Mouse (Mus musculus): ENCODE results near the gene Trir. TPM values are rescaled to one million over a fixed set of nuclear protein-coding genes. Genes with fewer than 3 reads are reported as not detected.

The Trir gene
- polyA plus RNA-seq, 1 experiment, result 321 TPM

- no peak overlapping the region for H3K4me3 ChIP-seq (ENCODE audit: insufficient read depth, poor library complexity, severe bottlenecking)
- no peak for TF ChIP-seq MAX (IDR thresholded peaks at IDR 0.05)
- peaks cover 24% of the 10 kb centered on the region for H3K79me3 ChIP-seq (ENCODE audit: low read depth)
- H3ac ChIP-seq (ENCODE audit: control insufficient read depth, insufficient read length, low read depth), result no peak overlapping the region
- H3K36me3 ChIP-seq (ENCODE audit: control insufficient read depth, insufficient read depth), result peaks cover 31% of the 10 kb centered on the region
- peaks cover 41% of the 10 kb centered on the region for H3K79me2 ChIP-seq (ENCODE audit: control insufficient read depth, insufficient read depth)
- no peaks in the 10 kb centered on the region for H3K27me3 ChIP-seq (ENCODE audit: control insufficient read depth, insufficient read depth, insufficient read length)
Measured at GRCm38 (mm10) chr8:85021514-85022055, 5.0 kb upstream of the Trir start.

DNA sequence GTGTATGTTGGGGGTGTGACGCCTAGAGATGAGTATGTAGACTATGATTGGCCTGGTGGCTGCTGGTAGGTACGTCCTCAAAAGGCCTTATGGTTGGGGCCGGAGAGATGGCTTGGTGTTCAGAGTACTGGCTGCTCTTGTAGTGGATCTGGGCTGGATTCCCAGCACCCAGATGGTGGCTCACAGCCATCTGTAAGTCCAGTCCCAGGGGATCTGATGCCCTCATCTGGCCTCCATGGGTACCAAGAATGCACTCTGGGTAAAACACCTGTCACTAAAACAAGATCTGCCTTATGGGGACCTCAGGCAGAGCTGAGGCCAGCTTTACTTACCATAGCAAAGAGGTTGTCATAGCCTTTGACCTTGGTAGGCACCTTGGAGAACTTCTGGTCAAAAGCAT is 2.8 kb upstream of the Trir start:
- Histone ChIP-seq H3ac (ENCODE audit: control insufficient read depth, insufficient read length, low read depth) (peak overlapping the region; percentile 9), H3K79me3 (ENCODE audit: low read depth) (peaks cover 45% of the 10 kb centered on the region), H3K79me2 (ENCODE audit: control insufficient read depth, insufficient read depth) (peaks cover 63% of the 10 kb centered on the region), H3K27me3 (ENCODE audit: control insufficient read depth, insufficient read depth, insufficient read length) (no peaks in the 10 kb centered on the region), H3K36me3 (ENCODE audit: control insufficient read depth, insufficient read depth) (peaks cover 25% of the 10 kb centered on the region), H3K4me3 (ENCODE audit: insufficient read depth, poor library complexity, severe bottlenecking) (no peak overlapping the region)
- TF ChIP-seq FOSL1 (IDR thresholded peaks at IDR 0.05; ENCODE audit: insufficient read depth, low read length, poor library complexity, severe bottlenecking), result no peak
- no peak for TF ChIP-seq MYOD1 (IDR thresholded peaks at IDR 0.05; ENCODE audit: control insufficient read depth, insufficient read length, low read depth)
- TF ChIP-seq USF1 (IDR thresholded peaks at IDR 0.05; ENCODE audit: low read depth), result no peak
- no peak for TF ChIP-seq MAX (IDR thresholded peaks at IDR 0.05)
- no peak for TF ChIP-seq CTCF (IDR thresholded peaks at IDR 0.05; ENCODE audit: control insufficient read depth, insufficient read depth, insufficient read length)
- no peak for TF ChIP-seq MYOG (IDR thresholded peaks at IDR 0.05; ENCODE audit: control insufficient read depth, extremely low read depth, insufficient read length)
- TF ChIP-seq CEBPB (IDR thresholded peaks at IDR 0.05; ENCODE audit: low read depth), result no peak

- TF ChIP-seq CEBPB (IDR thresholded peaks at IDR 0.05; ENCODE audit: low read depth) (no peak), CTCF (IDR thresholded peaks at IDR 0.05; ENCODE audit: control insufficient read depth, insufficient read depth, insufficient read length) (no peak), USF1 (IDR thresholded peaks at IDR 0.05; ENCODE audit: low read depth) (peak; percentile 89), FOSL1 (IDR thresholded peaks at IDR 0.05; ENCODE audit: insufficient read depth, low read length, poor library complexity, severe bottlenecking) (no peak), MYOD1 (IDR thresholded peaks at IDR 0.05; ENCODE audit: control insufficient read depth, insufficient read length, low read depth) (no peak), MAX (IDR thresholded peaks at IDR 0.05) (no peak), MYOG (IDR thresholded peaks at IDR 0.05; ENCODE audit: control insufficient read depth, extremely low read depth, insufficient read length) (no peak)
- Histone ChIP-seq H3K79me3 (ENCODE audit: low read depth) (peaks cover 59% of the 10 kb centered on the region), H3K4me3 (ENCODE audit: insufficient read depth, poor library complexity, severe bottlenecking) (peak within 1 kb of the TSS; percentile 92), H3K36me3 (ENCODE audit: control insufficient read depth, insufficient read depth) (peaks cover 34% of the 10 kb centered on the region), H3ac (ENCODE audit: control insufficient read depth, insufficient read length, low read depth) (peak within 1 kb of the TSS; percentile 94), H3K27me3 (ENCODE audit: control insufficient read depth, insufficient read depth, insufficient read length) (no peaks in the 10 kb centered on the region), H3K79me2 (ENCODE audit: control insufficient read depth, insufficient read depth) (peaks cover 77% of the 10 kb centered on the region)
Measured at GRCm38 (mm10) chr8:85025098-85025932, 1.3 kb upstream of the Trir start, which contains the start of gene Asna1. TSS of gene Asna1 (minus strand) at chr8:85025281.

DNA sequence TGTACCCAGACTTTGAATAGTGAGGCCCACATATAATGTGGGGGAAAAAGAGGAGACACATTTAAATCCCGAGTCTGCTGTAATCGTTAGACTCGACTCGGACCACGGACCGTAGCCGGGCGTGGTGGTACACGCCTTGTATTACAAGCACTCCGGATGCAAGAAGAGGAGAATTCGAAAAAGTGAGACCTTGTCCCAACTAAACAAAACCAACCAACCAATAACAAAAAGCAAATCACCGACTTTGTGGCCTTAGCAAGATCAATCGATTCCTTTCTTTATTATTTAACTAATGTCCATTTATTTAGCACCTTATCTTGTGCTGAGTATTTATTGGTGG is 863 bp downstream of the Trir start:
- TF ChIP-seq CEBPB (IDR thresholded peaks at IDR 0.05; ENCODE audit: low read depth), result no peak
- no peak for TF ChIP-seq MYOD1 (IDR thresholded peaks at IDR 0.05; ENCODE audit: control insufficient read depth, insufficient read length, low read depth)
- no peak for TF ChIP-seq FOSL1 (IDR thresholded peaks at IDR 0.05; ENCODE audit: insufficient read depth, low read length, poor library complexity, severe bottlenecking)
- TF ChIP-seq MAX (IDR thresholded peaks at IDR 0.05), result no peak
- no peak for TF ChIP-seq USF1 (IDR thresholded peaks at IDR 0.05; ENCODE audit: low read depth)
- no peak for TF ChIP-seq CTCF (IDR thresholded peaks at IDR 0.05; ENCODE audit: control insufficient read depth, insufficient read depth, insufficient read length)
- TF ChIP-seq MYOG (IDR thresholded peaks at IDR 0.05; ENCODE audit: control insufficient read depth, extremely low read depth, insufficient read length), result no peak
- H3K27me3 ChIP-seq (ENCODE audit: control insufficient read depth, insufficient read depth, insufficient read length), result no peaks in the 10 kb centered on the region
- peaks cover 44% of the 10 kb centered on the region for H3K36me3 ChIP-seq (ENCODE audit: control insufficient read depth, insufficient read depth)
- H3ac ChIP-seq (ENCODE audit: control insufficient read depth, insufficient read length, low read depth), result peak overlapping the region; percentile 84
- peak overlapping the region; percentile 98 for H3K4me3 ChIP-seq (ENCODE audit: insufficient read depth, poor library complexity, severe bottlenecking)
- H3K79me2 ChIP-seq (ENCODE audit: control insufficient read depth, insufficient read depth), result peaks cover 85% of the 10 kb centered on the region
- peaks cover 67% of the 10 kb centered on the region for H3K79me3 ChIP-seq (ENCODE audit: low read depth)

- Histone ChIP-seq H3K36me3 (ENCODE audit: control insufficient read depth, insufficient read depth) (peaks cover 45% of the 10 kb centered on the region), H3K4me3 (ENCODE audit: insufficient read depth, poor library complexity, severe bottlenecking) (peak overlapping the region; percentile 98)
Measured at GRCm38 (mm10) chr8:85027922-85028321, 1.3 kb downstream of the Trir start.

More at GRCm38 (mm10) chr8:85027922-85028321, 1.3 kb downstream of the Trir start:
- peak overlapping the region; percentile 37 for H3ac ChIP-seq (ENCODE audit: control insufficient read depth, insufficient read length, low read depth)
- TF ChIP-seq MYOG (IDR thresholded peaks at IDR 0.05; ENCODE audit: control insufficient read depth, extremely low read depth, insufficient read length), result no peak
- TF ChIP-seq USF1 (IDR thresholded peaks at IDR 0.05; ENCODE audit: low read depth), result no peak
- TF ChIP-seq MYOD1 (IDR thresholded peaks at IDR 0.05; ENCODE audit: control insufficient read depth, insufficient read length, low read depth), result no peak
- TF ChIP-seq CEBPB (IDR thresholded peaks at IDR 0.05; ENCODE audit: low read depth), result no peak
- TF ChIP-seq MAX (IDR thresholded peaks at IDR 0.05), result no peak
- no peak for TF ChIP-seq CTCF (IDR thresholded peaks at IDR 0.05; ENCODE audit: control insufficient read depth, insufficient read depth, insufficient read length)
- TF ChIP-seq FOSL1 (IDR thresholded peaks at IDR 0.05; ENCODE audit: insufficient read depth, low read length, poor library complexity, severe bottlenecking), result no peak
- H3K79me3 ChIP-seq (ENCODE audit: low read depth), result peaks cover 67% of the 10 kb centered on the region
- H3K79me2 ChIP-seq (ENCODE audit: control insufficient read depth, insufficient read depth), result peaks cover 85% of the 10 kb centered on the region
- no peaks in the 10 kb centered on the region for H3K27me3 ChIP-seq (ENCODE audit: control insufficient read depth, insufficient read depth, insufficient read length)

Measured in C2C12 (cell line).